Mouse (Mus musculus) brain, embryonic 14.5 days (tissue): ENCODE measurements around the gene Gjc1.

Source experiments
- CTCF ChIP-seq: fragments of 200-500 bp; IDR thresholded peaks from 2 replicates; pipeline ENCODE4 v1.5.1; 2012; ENCODE audit warnings: inconsistent platforms, mild to moderate bottlenecking, moderate library complexity, borderline replicate concordance; ENCODE audit not compliant: insufficient read depth, insufficient read length; ENCODE audit errors: extremely low read depth
- POLR2A ChIP-seq: fragments of 200-500 bp; IDR thresholded peaks from 2 replicates; pipeline ENCODE4 v1.6.1; 2012; ENCODE audit warnings: mild to moderate bottlenecking, inconsistent platforms, borderline replicate concordance; ENCODE audit not compliant: poor library complexity, insufficient read depth, insufficient read length, severe bottlenecking; ENCODE audit errors: extremely low read depth

DNA sequence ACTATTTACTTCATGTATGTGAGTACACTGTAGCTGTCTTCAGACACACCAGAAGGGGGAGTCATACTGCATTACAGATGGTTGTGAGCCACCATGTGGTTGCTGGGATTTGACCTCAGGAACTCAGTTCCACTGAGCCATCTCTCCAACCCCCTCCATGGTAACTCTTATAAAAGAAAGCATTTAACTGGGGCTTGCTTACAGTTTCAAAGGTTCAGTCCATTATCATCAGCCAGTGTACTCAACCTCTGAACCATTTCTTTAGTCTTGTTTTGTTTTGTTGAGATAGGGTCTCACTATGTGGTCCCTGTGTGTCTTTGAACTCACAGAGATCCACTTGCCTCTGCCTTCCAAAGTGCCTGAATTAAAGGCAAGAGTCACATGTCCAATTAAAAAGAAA is 4.6 kb downstream of the Gjc1 start:
- TF ChIP-seq POLR2A (no peak), CTCF (no peak)
